Mouse (Mus musculus) embryo, embryonic 10 days (tissue): ENCODE results near the gene Ptpn14.
A peak's percentile ranks its signal among the peaks of the same experiment; 100 is the strongest.

Experiments
- DNase-seq: peaks from one replicate; pipeline ENCODE4 v3.0.0-alpha.2; 2015; ENCODE audit warnings: low spot score

Gene Ptpn14

DNA sequence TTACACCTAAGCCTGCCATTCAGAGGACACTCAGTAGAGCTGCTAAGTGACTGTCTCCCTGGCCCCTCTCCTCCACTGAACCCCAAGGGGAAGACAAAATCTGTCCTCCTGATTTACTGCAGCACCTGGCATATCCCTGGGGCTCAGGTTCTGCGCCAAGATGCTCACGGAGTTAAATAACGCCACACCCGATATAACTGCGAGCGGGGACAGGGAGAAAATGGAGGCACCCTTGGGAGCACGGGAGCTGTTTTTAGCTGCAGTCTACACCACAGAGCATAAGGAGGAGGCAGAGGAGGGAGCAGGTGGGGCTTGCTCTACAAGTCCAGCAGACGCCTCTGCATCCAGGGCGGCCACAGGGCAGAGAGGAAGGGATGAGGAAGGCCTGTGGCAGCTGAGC lies 174.3 kb downstream of the Ptpn14 start:
- no peak for DNase-seq

DNA sequence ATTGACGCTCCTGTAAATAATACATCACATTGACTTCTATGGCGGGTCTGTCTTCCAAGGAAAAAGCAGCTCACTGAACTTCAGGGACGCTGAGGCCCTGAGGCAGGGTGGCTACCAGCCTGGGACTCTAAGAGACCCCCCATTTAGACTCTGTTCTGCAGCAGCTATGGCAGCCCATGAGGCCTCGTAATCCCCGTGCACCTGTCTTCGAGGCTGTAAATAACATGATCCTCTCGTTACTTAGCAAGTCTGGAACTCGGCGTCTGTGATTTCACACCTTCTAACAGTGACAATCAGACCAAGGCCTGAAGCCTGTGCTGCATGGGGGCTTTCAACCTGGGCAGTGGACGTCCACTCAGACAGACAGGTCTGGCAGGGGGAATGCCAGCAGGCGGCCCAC lies 175.1 kb downstream of the Ptpn14 start:
- no peak for DNase-seq

DNA sequence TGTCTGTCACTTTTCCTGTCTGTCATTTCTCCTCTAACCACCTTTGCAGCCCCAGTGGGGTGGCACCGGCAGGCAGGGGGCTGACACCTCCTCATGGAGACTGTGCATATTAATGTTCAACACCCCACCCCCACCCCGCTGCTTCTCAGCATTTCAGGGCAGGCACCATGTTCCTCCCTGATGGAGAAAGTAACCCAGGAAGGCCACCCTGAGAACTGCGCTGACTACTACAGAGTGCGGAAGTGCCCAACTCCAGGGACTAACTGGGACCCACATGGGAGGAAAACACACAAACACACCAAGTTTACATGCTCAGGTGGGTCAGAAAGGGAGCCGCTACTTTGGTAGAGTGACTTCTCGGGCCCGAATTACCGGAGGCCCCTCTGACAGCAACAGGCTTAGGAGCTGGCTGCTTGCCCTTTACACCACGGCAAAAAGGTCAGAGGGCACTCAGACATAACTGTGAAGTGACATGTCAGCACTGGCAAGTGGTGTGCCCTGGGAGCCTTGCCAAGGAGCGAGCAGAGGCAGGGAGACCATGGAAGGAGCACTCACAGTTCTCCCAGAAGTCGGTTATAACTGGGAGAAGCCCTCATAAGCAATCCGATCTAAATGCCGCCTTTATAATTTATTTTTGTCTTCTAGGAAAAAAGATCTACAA lies 182.7 kb downstream of the Ptpn14 start:
- DNase-seq: no peak

DNA sequence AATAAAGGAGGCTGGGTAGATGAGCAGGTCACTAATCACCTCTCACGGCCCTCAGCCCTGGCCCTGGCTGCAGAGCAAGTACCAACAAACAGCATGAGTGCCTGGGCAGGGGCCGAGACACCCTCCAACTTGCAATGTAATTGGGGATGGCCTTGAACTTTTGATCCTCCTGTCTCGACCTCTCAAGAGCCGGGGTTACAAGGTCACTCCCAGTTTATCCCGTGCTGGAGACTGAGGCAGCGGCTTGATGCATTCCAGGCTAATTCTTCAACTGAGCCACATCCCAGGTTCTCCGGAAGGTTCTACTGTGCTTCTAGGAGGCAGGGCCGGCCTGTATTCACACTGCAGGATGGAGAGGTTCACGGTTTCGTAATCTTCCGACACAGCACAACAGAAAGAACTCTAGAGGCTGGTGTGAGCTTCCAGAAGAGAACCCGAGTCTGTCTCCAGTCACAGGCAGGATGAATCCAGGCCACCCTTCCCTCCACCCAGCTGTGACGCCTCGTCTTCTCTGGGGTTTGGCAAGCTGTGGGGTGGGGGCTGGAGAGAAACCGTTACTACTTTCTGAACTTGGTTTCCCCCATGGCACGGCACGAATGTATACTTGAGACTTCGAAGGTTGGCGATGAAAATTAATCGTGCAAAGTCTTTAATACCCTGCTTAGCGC lies 185.2 kb downstream of the Ptpn14 start:
- no peak for DNase-seq

DNA sequence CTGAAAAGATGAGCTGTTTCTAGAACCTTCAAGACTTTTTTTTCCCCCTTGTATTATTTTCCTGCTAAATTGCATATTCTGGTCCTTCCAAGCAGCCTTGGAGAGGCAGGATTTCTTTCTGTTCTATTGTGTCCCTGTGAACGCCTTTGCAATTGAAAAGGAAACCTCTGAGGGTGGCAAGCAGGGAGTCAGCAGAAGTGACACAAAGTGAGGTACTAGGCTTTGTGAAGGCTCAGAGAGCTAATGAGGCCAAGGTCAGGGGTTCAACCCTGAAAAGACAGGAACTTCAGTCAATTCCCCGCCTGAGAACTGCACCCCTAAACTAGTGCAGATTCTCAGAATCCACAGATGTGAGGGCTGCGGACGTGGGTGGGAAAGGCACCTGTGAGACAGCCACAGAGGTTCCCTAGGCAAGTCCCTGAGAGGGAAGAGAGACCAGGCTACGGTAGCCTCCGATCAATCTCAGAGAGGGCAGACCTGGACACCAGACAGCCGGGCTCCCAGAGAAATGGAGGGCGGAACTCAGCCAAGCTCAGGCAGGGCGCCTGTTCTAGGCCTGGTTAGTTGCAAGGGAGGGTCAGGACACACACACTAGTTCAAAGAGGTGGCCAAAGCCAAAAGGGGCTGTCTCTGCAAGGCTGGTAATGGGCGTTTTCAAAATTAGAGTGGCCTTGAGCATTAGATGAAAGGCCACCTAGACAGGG lies 188.5 kb downstream of the Ptpn14 start:
- no peak for DNase-seq

DNA sequence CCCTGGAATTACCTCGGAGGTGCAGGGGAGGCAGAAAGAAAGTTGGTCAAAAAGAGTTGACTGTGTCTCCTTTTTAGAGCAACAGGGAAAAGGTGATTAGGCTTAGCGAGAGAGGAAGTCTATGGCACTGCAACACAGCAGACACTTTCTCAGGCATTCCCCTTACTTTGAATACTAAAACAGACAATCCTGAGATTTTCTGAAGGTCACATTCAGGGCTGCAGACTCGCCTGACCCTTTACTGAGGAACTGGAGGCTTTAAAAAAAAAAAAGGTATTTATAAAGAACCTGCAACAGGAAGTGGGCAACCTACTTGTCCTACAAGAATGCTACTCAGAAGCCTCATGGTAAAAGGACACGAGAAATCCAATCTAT lies 189.0 kb downstream of the Ptpn14 start:
- no peak for DNase-seq

DNA sequence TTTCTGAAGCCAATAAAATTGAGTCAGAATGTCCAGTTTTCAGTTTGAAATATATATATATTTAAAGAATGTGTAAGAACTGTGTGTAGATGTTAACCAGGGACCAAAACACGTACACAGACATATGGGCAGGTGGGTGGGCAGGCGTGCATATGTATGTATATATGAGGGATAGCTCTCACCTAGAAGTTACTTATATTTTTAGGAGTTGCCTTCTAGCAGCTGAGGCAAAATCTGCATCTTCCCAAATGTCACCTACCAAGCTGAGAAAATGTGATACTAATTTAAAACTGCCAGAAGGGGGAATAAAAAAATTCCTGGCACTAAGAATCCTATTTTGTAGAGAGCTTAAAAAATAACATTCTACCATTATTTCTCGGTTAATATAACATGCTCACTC lies 191.7 kb downstream of the Ptpn14 start:
- DNase-seq: no peak

DNA sequence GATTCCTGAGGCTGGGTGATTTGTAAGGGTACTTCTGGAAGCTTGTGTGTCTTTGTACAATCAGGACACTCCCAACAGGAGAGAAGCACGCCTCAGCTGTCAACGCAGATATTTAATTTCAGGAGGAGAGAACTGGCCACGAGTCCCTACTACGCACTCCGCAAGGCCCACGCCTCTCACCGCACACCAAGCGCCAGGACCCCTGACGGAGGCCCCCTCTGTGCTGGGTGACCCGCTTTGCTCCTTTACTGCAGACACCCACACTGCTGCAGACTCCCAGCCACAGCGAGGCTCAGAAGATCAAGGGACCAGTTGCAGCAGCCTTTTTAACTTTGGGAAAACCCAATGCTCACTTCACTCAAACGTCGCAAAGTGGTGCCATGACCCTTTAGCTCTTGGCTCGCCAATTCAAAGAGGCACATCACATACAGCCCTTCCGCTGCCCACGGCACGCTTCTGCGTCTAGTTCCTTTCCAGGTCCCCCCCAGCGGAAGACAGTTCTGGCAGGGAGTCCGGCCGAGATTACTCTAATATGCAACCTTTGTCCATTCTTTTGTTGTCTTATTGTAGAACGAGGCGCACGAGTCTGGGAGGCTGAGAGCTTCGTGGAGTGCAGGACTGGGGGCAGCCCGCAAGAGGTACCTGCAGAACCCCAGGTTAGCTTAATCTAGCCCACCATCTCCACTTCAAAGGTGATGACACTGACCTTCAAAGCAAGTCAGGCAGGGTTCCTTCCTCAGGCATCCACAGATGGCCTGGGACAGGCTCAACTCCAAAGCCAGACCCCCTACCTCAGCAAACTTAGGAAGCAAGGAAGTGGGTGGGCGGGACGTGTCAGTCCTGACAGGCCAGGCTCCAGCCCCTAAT lies 192.9 kb downstream of the Ptpn14 start:
- DNase-seq: peak; percentile 76

DNA sequence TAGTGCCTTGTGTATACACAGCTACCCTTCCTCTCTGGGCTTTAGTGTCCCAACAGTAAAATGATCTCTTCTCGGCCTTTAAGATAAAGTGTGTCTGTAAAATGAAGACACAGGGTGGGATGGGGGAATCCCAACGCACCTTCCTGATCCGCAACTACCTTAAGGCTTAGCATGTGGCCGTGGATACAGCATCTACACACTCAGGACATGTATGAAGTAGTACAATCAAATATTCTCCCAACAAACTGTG lies 193.4 kb downstream of the Ptpn14 start:
- DNase-seq: no peak

DNA sequence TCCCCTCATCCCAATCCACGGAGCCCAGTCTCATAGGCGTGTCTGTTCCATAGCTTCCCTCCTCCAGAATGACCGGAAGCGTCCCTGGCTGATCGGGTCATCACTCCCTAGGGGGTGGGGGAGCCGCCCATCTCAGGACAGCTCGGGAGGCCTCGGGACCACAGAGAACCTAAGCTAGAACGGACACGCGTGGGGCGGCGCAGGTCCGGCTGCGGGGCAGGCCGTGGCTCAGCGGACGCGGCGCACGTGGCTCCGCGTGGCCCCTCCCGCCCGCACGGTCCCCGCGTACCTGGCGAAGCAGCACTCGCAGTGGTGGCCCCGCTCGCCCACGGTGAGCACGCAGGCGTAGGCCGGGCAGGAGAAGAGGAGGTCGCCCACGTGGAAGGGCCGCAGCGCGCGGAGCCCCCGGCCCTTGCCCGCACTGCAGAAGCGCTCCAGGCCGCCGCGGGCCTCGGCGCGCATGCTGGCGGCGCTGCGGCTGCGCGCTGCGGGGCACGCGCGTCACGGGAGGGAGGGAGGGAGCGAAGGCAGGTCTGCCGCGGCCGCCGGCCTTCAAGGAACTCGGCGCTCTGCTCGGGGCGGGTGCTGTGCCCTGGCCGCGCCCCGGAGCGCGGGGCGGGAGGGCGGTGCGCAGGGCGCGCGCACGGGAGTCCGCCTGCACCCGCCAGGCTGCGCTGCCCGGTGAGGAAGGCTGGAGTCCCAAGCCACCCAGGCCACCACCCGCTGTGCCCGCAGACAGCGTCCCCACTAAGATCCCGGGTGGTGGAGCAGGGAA lies 193.9 kb downstream of the Ptpn14 start, which contains the start of gene Smyd2:
Gene Smyd2, minus strand, starts transcription at position 546 of the 775 bp plus-strand sequence.
- DNase-seq: peak; percentile 83

DNA sequence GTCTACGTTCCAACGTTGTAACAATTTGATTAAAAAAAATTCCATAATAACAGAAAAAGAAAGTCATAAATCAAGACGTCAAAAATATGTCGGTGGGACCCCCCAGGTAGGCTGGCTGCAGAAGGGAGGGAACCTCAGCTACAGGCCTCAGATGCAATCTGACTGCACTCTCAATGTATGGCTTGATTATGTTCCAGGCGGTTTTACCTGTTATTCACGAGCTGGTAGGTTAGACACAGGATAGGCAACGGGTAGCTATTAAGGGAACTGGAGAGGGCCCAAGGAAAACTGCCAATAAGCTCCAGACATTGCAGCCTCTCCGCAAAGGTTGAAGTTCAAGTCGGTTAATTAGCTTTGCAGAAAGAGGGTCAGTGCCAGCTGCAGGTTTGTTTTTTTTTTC lies 194.7 kb downstream of the Ptpn14 start:
- no peak for DNase-seq

DNA sequence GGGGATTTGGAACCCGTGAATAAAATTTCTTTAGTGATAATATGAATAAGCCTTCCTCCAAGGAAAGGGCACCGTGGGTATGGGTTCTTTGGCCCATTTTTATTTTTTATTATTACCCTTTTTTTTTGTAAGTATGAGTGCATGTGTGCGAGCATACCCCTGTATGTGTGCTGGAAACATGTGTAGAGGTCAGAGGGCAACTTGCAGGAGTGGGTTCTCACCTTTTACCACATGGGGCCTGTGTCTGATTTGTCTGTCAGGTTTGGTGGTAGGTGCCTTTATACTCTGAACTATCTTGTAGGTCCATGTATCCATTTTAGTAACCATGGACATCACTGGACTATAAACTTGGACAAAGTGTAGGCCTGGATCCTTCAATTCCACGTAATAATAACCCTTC lies 195.1 kb downstream of the Ptpn14 start:
- no peak for DNase-seq

DNA sequence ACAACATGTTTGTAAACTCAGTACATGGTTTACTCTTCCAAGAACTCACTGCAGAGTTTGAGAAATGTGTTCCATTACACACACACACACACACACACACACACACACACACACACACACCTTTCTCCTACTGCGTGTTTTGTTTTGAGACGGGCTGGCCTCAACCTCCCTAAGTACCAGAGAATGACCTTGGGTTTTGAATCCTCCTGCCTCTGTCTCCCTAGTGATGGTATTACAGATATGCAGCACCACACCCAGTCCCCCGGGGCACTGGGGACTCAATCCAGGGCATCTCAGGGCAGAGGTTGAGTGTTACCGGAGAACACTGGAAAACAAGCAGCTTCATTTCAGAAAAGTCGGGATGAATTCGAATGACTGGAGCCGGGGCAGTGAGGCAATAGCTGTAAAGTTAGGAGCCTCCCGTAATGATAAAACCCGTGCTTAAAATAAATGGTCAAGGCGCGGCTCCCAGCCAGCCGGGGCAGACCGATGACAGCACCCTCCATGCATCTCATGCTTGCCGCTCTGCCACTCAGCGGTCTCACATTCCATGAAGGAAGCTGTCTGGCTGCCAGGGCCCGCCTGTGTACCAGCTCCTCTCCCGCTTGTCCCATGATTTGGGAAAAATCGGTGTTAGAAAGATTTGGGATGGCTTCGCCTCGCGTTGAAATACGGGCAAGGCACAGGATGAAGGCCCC lies 196.0 kb downstream of the Ptpn14 start:
- DNase-seq: no peak

DNA sequence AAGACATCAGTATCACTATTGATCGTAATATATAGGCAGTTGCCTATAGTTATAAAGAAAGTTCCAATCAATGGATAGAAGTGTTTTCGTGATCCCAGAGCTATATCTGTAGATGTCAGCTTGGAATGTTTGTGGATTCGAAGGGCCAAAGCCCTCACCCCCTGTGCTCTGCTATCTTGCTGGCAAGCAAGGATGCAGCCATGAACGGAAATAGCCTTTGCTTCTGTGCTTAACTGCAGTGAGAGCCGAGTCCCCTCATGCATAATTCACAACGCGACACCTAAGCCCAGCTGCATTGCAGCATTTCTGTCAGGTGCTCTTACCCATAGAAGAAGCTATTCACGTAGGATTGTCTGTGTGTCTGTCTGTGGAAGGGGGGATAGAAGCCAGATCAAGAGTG lies 198.2 kb downstream of the Ptpn14 start:
- no peak for DNase-seq
